Mouse (Mus musculus): ENCODE results near the gene Bbs1.
A peak's percentile ranks its signal among the peaks of the same experiment; 100 is the strongest.
"Not testable (repeated sequence)": the region's sequence is repeated elsewhere in the genome, so short reads cannot be mapped to it uniquely, and the experiment has no call there.

Gene Bbs1

DNA sequence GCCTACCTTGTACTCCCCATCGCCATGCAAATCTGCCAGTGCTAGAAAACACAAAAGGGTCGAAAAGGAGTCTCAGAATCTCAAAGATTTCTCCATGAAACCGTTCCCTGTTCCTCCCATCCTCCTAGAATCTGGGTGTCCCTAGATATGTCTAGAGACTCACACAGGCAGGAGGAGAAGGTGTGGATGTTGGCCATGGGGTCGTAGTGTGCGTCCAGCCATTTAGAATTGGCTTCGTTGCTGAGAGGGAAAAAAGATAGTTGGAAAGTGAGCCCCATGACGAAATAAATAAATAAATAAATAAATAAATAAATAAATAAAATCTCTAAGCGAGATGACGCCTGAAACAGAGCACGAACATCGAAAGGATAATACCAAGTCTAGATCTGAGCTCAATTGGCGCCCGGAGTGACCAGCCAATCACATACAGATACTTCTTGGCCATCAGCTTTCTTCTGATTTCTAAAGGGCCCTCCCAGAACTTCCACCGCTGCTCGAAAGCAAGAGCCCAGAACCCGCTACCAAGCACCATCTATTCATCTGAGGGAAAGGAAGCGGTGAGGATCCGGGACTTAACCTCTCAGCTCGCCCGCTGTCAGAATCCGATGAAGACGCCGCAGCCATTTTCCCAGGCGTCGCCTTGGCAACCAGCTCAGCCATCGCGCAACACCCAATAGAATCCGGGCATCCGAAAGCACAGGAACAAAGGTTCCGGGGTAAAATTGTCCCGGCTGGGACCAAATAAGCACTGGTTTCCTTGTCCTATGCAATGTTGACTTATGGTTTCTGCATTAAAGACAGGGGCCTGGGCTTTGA lies at the start of gene Bbs1:
Gene Bbs1, minus strand, starts transcription at position 650 of the 816 bp plus-strand sequence.
- peak; percentile 58 to 77 for DNase-seq (ENCODE audit: low spot score in 2 of 2)

DNA sequence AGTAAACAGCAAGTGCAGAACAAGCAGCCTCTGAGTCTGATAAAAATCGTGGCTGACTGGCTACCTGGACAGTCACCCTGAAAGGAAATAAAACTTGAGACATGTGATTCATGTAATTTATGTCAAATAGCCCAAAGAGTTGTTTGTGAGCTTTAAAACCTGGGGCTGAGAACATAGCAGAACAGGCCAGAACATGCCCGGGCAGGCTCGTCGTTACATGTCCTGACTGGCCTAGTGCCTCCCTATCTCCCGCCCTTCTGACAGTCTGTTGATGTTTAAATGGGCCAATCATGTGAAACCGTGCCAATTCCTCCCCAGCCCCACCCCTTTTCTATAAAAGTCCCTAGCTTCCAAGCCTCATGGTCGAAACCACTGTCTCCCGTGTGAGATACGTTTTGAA lies 42.2 kb upstream of the Bbs1 start:
- DNase-seq (ENCODE audit: low spot score in 2 of 2): not testable (repeated sequence)

DNA sequence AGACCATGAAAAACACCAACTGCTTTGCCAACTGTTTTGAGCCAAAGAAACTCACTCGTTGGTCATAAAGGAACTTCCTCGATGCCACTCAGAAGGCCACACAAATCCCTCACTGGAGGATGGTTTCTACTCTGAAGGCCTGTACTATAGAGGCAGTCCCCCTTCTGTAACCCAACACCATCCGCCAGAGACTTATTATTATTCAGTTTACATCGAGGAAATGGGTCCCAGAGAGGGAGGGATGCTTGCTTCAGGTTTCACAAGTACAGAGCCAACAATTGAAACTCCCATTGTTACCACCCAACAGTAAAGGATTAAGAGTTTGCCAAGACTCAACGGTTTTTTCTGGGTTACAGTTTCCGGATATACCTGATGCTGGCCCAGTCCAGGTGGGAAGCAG lies 39.1 kb upstream of the Bbs1 start:
- no peak for DNase-seq (ENCODE audit: low spot score in 2 of 2)

DNA sequence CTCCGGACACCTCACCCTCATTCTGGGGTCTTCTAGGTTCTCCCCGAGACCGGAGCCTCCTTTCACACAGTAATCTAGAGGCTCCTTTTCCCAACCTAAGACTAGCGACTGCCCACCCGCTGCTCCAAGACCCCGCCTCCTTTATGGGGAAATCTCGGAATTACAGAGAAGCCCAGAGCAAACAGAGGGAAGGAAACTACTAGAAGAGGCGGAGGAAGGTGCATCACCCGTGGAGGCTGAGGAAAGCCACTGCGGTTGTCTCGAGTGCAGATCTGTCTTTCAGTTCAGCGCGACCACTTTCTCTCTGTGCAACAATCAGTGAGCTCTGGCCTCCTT lies 36.8 kb upstream of the Bbs1 start:
- DNase-seq (ENCODE audit: low spot score in 2 of 2): no peak

DNA sequence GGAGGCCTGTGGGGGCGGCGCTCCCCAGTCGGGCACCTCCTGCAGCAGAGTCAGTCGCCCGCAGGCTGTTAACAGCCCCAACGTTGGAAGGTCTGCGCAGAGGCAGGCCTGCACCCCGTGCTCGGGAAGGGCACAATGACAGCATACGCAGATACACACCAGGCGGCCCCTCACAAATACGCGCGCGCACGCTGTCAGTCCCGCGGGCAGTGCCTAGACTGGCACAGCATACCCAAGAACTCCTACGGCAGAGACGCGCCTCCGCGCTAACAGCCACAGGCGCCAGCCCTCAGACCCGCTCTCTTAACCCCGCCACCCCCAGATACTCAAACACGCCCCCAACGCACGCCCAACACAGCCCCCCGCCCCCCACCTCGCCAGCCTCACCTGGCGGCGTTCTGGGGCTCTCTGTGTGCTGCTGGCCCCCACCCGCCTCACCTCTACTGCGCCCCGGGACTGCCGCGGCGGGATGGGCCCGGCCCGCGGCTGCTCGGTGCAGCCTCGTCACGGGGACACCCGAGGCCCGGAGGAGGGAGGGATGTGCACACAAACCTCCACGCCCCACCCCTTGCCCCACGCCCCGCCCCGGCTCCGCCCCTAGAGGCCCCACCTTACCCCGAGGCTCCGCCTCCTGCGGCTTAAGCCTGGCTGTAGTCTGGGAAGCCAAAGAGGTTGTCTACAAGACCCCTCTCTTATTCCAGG lies 36.3 kb upstream of the Bbs1 start, which contains the start of gene Peli3:
Gene Peli3, minus strand, starts transcription at position 577 of the 702 bp plus-strand sequence.
- DNase-seq (ENCODE audit: low spot score in 2 of 2): peak; percentile 72 to 87

DNA sequence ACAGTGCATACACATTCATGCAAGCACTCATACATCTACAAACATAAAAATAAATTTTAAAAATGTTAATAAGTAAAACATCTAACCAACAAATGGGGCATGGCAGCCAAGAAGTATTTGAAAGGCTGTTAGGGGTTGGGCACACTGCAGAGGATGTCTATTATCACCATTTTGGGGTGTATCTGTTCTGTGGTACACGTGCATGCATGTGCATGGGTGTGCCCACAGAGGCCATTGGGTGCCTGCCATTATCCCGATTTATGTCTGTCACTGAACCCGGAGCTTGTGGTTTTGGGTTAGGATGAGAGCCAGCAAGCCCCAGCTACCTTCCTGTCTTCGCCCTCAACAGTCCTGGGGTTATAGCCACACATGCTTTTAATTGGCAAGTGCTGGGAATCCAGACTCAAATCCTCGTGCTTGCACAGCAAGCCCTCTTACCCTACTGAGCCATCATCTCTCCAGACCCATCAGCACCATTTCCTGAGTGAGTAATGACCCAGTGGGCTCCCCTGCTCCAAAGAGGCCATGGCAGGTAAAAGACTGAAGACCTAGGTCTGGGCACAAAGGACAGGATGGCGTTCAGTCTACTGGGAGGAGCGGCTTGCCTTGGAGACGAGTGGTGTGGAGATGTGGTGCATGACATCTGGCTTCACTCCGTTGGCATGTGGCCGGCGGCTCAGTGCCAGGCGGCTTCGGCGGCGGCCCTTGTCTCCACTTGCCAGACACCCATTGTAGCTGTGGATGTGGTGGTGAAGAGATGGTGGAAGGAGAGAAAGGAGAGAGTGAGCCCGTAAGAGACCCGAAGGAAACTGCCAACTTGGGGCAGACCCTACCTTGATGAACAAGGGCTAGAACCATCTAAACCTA lies 31.2 kb upstream of the Bbs1 start:
- no peak for DNase-seq (ENCODE audit: low spot score in 2 of 2)

DNA sequence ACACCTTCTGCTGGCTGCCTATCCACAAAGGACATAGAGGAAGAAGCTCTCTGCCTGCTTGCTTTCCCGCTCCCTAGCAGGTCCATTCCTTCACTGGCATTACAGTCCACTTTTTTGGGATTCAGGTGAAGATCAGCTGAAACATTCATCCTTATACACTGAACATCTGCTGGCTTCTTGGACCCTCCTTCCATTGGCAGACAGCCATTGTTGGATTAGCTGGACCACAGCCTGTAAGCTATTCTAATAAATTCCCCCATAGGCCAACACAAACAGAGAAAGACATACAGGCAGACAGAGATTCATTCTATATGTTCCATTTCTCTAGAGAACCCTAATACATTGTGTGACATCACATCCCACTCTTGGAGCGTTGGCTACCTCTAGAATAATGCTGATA lies 30.5 kb upstream of the Bbs1 start:
- DNase-seq (ENCODE audit: low spot score in 2 of 2): no peak

DNA sequence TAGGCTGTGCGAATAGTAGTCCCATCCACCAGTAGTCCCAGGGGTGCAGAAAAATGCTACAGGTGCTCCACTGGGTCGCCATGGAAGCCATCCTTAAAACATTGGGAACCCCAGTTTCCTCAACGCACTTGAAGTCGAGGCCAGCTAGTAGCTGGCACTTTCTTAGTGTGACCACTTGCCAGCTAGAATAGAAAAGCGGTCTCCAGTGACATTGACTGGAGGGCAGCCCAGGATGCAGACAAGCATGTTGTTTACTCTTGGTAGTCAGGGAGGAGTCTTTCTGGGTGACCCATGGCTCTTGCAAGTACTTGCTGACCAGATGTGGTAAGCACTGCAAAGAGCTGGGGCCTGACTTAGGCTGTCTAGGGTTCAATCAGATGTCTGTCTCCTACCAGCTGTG lies 22.4 kb upstream of the Bbs1 start:
- DNase-seq (ENCODE audit: low spot score in 2 of 2): no peak

DNA sequence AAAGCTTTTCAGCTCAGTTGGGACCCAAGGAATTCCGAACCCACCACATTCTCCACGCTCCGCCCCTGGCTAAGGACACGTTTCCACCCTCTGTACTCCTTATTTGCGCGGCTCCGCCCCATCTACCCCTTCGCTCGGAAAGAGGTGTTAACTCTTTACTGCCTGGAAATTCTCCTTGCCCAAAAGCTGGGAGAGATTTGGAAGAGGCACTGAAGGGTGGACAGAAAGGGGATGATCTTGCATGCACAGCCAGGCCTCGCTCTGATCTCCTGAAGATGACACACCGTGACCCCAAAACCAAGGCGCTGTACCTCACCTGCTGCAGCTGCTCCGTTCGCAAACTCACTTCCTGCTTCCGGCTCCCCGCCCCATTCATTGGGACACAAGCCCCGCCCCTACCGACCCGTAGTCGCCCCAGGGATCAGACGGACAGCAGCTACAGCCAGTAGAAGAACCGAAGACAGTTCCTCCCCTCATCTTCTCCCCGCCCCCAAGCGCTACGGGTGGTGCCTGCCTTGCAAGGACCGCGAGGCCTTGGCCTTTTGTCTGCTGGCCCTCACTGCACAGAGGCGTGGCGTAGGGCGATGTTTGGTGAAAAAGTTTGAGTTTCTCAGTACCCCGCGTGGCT lies 21.6 kb upstream of the Bbs1 start, which contains the start of gene Dpp3:
Gene Dpp3, minus strand, starts transcription at position 384 of the 628 bp plus-strand sequence.
- DNase-seq (ENCODE audit: low spot score in 2 of 2): peak; percentile 99

DNA sequence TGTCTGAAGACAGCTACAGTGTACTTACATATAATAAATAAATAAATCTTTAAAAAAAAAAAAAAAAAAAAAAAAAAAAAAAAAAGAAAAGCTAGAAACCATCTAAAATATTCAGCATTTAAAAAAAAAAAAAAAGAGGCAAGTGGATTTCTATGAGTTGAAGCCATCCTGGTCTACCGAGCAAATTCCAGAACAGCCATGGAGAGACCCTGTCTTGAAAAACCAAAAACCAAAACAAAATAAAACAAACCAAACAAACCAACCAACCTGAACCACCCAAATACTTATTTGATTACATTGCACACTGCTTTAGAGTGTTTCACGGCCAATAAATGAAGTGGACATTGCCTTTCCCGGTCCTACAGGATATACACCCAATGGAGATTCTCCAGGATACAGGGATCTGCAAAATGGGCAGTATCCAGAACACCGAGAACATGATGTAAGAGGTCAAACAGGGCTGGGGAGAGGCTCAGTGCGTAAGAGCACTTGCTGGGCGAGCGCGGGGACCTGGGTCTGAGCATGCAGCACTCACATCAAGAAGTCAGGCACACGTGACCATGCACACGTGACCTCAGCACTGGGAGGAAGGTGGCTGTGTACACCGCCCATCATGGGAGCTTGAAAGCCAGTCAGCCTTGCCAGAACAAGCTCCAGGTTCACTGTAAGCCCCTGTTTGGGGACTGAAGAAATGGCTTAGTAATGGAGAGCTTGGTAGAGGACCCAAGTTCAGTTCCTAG lies 18.9 kb upstream of the Bbs1 start:
- no peak for DNase-seq (ENCODE audit: low spot score in 2 of 2)

DNA sequence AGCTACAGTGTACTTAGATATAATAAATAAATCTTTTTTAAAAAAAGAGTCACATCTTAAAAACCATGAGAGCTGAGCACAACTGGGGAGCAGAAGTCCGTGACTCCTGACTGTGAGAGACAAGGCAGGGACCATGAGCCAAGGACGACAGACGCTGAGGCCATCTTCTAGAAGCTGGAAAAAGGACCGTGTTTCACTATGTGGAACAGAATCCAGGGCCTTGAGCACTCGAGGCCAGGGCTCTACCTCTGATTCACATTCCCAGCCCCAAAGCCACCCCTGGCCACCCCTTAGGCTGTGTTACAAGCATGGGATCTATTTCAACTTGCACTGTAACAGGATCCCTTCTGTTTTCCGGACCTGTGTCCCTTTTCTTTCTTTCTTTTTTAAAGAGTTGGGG lies 13.2 kb upstream of the Bbs1 start:
- DNase-seq (ENCODE audit: low spot score in 2 of 2): no peak

DNA sequence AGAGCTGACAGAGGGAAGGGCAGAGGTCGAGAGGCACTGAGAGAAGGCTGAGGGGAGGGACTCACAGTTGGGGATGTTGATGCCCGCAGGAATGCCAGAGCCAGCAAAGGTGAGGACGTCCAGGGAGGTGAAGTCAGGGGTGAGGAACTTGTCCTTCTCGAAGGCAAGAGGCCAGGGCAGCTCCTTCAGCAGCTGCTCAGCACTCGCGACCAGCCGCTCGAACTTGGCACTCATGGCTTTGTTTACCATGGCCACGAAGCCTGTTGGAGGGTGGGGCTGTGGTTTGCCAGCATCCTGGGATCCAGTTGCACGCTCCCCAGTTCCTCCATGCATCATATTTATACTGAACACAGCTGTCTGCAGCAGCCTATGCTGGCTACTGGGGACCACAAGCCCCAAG lies 10.4 kb upstream of the Bbs1 start:
- no peak for DNase-seq (ENCODE audit: low spot score in 2 of 2)

DNA sequence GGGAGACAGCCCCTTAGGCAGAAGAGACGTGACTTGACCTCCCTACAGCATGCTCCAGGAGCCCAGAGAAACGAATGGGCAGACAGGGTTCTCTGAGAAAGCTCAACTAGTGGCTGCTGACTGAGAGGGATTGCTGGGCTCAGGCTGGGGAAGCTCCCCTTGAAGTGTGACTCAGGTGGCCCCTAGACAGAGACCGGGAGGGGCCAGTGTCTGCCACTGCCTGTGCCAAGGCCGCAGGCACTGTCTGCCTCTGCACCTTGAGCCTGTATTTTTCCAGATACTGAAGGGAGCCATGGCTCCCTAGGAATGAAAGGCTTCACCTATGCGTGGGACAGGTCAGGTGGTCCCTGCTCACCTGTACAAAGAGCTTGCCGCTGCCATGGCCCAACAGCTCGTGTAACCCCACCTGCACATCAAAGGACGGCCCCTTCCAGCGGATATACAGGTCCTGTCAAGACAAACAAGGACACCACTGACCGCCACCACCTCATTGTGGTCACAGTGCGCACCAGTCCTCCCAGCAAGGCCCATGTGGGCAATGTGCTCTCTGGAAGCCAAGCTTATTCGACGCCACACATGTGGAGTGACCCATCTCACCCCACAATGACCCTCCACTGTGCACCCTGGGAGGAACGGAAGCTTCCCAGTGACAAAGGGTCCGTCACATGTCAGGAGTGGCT lies 9.6 kb upstream of the Bbs1 start:
- no peak for DNase-seq (ENCODE audit: low spot score in 2 of 2)

DNA sequence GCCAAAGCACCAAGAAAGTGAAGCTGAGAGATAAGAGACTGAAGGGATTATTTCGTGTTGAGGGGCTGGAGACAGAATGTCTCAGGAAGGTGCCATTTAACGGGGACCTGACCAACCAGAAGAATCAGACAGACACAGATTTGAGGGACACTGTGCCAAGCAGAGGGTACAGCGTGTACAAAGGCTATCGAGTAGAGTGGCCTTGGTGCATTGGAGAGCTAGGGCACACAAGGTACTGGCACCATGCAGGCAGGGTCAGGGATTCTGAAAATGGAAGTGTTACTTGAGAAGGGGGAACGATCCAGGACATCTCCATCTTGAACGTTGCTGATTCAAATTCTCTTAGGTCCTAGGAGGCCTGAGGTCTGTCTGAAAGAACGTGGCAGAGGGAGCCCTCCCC lies 2.9 kb upstream of the Bbs1 start:
- DNase-seq (ENCODE audit: low spot score in 2 of 2): no peak

DNA sequence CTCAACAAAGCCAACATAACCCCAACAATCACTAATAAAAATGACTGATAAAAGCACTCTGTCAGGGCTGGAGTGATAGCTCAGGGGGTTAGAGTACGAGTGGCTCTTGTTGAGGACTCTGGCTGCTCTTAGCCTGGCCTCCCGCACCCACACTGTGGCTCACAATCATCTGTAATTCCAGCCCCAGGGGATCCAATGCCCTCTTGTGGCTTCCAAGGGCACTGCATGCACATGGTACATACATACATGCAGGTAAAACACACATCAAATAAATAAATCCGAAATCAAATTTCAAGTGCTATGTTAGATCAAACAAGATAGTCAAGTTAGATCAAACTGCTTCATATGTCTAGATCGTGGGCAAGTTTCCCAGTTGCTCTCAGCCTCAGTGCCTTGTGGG lies 1.7 kb upstream of the Bbs1 start:
- peak in 1 of 2 experiments; percentile 39 for DNase-seq (ENCODE audit: low spot score in 2 of 2)

DNA sequence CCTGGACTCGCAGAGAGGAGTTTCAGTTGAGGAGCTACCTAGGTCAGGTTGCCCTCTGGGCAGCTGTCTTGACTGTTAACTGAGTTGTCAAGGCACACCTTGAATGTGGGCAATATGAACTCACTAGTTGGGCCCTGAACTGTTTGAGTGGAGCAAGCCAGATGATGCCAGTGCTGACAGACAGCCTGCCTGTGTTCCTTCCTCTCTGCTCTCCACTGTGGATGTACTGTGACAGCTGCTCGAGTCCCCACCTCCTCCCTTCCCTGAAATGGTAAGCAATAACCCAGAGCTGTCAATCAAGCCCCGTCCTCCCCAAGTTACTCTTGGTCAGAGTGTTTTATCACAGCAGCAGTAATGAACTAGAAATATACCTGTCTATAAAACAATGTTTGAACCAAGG lies 6.5 kb downstream of the Bbs1 start:
- DNase-seq (ENCODE audit: low spot score in 2 of 2): no peak

DNA sequence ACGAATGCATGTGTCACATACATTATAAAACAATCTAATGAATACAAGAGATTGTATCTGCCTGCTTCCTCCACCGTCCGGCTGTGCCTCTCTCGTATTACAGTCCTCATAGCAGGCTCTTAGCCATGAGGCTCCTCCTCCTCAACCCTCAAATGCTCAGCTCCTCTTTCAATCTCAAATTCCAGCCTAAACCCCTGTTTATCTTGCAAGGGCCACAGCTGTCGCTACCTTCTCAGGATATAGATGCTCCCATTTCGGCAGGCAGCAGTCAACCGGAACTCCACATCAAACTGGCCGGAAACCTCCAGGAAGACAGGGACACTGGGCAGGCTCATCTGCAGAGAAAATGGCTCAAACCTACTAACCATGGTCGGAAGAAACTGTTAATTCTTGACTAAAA lies 7.5 kb downstream of the Bbs1 start:
- no peak for DNase-seq (ENCODE audit: low spot score in 2 of 2)

DNA sequence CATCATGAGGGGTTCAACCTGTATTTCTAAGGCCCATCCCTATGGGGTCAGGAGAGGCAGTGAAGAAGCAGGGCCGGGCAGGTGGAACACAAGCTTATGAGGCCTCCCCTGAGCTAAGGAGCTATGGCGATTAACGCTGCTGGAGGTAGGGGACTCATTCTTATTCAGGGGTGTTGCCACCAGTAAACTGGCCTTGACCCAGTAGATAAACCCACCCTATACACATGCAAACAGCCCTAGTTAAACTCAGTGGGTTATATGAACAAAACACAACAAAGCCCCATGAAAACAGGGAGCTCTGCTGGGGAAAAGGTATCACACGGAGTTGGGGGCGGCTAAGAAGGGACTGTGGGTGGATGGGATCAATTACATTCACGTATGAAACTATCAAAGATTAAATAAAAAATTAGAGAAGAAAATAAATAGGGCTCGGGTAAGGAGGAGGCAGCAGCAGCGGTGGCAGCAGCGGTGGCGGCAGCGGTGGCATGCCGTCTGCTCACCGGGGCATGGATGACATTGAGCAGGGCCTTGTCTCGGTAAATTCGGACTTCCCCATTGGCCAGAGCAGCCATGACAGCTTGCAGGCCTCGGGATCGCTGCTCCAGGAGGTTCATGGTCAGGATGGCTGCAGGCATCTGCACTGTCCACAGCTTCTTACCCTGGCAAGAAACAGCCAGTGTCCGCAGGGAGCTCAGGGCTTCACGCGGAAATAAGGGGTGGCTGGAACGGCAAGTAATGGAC lies 9.5 kb downstream of the Bbs1 start:
- no peak for DNase-seq (ENCODE audit: low spot score in 2 of 2)

DNA sequence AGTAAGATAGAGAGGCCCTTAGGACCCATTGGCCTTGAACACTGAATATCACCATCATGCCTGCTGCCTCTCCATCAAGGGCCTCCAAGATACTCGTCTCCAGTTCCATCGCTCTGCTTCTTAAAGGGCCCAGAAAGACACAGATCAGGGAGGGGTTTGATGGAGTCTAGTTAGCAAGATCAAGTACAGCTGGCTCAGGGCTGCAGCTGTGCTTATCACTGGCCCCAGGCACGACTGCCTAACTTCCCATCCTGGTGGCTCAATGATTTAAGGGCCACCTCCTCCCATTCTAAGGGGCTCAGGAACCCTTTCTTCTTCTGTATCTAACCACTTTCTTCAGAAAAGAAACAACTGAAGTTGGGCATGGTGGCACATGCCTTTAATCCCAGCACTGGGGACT lies 14.6 kb downstream of the Bbs1 start:
- no peak for DNase-seq (ENCODE audit: low spot score in 2 of 2)

DNA sequence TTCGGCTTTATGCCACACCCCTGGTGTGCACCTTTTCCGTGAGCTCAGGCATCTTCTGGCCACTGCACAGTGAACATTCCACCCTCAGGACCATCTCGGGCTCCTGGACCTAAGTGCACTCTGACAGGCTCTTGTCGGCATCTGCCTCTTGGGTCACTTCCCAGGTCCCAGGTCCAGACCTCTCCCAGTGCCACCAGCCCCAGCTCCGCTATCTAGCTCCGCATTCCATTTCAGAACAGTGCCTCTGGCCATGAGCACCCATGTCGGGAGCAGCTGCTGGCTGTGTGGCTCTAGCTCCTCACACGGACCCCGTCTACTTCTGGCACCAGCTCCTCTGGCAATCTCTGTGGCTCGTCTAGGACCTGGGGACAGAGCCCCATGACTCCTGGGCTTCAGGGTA lies 16.6 kb downstream of the Bbs1 start:
- DNase-seq (ENCODE audit: low spot score in 2 of 2): no peak

Measured in thymus, postnatal 10 days (tissue).